Mouse (Mus musculus): ENCODE data around the gene Yif1a.

The Yif1a gene

GRCm38 (mm10) chr19:5118384-5118698, 30.0 kb downstream of the Yif1a start, which contains the start of gene Klc2:
Gene Klc2, minus strand, starts transcription at chr19:5118560.
- DNase-seq (ENCODE audit: low read depth, low spot score), result no peak

DNA sequence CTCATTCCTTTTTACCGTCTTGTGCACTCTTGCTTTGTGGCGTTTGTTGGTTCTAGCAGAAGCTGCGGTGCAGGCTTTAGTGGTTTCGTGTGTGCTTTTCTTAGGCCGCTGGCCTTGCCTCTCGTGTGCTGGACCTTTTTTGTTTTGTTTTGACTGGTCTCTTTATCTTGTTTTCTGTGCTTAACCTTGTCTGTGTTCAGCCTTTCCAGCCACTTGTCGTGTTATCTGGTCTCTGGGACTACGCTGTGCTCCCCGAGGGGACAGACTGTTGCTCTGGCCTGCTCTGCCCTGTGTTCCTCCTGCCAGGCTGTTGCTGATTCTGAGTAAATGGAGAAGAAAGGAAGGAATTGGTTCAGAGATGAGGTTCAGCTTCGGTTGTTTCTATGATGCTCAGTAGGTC, 34.2 kb downstream of the Yif1a start:
- no peak for DNase-seq (ENCODE audit: low read depth, low spot score)

GRCm38 (mm10) chr19:5123241-5123640, 34.9 kb downstream of the Yif1a start:
- DNase-seq (ENCODE audit: low read depth, low spot score), result no peak

DNA sequence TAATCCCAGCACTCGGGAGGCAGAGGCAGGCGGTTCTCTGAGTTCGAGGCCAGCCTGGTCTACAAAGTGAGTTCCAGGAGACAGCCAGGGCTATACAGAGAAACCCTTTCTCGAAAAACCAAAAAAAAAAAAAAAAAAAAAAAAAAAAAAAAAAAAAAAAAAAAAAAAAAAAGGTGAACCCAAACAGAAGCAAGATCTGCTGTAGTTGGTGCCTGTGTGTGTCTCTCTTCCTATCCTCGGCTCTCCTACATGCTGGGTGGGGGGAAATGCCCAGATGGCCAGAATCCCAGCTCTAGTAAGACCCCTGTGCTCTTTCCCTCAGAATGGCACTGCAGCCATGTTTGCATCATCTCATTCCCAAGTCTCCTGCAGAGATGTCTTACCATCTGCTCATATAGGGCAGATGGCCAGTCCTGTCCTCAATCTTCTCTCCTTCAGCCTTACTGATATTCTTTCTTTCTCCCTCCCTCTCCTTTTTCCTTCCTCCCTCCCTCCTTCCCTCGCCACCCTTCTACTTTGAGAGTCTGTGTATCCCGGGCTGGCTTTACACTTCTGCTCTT, 35.8 kb downstream of the Yif1a start:
- DNase-seq (ENCODE audit: low read depth, low spot score), result no peak

DNA sequence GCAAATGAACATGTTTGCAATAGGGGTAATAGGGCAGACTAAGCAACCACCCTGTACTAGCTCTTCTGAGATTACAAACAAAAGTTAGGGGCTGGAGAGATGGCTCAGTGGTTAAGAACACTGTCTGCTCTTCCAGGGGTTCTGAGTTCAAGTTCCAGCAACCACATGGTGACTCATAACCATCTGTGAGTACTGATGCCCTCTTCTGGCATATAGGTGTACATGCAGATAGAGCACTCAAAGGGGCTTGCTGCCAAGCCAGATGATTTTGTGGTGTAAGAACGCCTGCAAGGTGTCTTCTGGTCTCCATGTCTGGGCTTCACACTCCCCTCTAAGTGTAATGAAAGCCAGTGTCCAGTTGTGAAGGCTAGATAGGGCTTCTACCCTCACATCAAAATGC, 41.4 kb downstream of the Yif1a start:
- DNase-seq (ENCODE audit: low read depth, low spot score), result no peak

- no peak for DNase-seq (ENCODE audit: low read depth, low spot score)
These were observed 42.9 kb downstream of the Yif1a start for GRCm38 (mm10) chr19:5131237-5131636.

GRCm38 (mm10) chr19:5139640-5140039, 51.3 kb downstream of the Yif1a start:
- no peak for DNase-seq (ENCODE audit: low read depth, low spot score)
